Mouse (Mus musculus): ENCODE data around the gene Dnajc8.

DNA sequence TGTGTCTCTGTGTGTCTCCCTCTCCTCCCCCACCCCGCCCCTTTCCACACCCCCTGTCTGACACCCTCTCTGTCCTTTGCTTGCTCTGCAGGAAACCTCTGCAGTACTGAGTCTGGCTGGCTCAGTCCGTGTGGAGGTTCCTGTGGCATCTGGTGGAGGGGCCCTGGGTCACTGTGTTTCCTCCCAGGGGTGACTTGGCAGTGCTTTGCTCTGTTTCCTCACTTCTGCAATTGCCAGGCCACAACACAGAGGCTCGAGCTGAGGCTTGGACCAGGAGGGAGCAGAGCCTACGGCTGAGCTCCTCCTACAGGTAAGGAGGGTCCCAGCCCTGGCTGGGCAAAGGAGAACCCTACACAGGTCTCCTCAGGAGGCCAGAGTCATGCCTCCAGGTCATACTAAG is 28.6 kb downstream of the Dnajc8 start, which contains the start of gene Ptafr:
- TF ChIP-seq GATA1 (IDR thresholded peaks at IDR 0.05; ENCODE audit: borderline replicate concordance, low read length) (no peak), FLI1 (IDR thresholded peaks at IDR 0.05; ENCODE audit: low read length) (no peak)

Data from megakaryocyte, embryonic 14.5 days (primary cell).